Comparison of ENCODE assay signal across 22 mouse cellular contexts in genomic region chr1:126982805-126983204, GRCm38 (mm10).
"Had no signal": no experiment of that assay in that cellular context is flagged by ENCODE, and none has a peak within 500 bp of the region (broad histone marks: within the 10 kb centered on the region; RNA-seq: fewer than 3 reads in every experiment).

No protein-coding gene starts in this region.

- ATAC-seq: intestine, postnatal 0 days; liver, embryonic 12.5 days; midbrain, embryonic 16.5 days had no signal

- H3K27ac ChIP-seq: kidney, embryonic 15.5 days; limb, embryonic 10.5 days; limb, embryonic 13.5 days; liver, embryonic 12.5 days; liver, embryonic 15.5 days; lung, embryonic 15.5 days; midbrain, embryonic 12.5 days; neural tube, embryonic 12.5 days; stomach, embryonic 15.5 days had no signal

- H3K4me1 ChIP-seq: kidney, embryonic 15.5 days; limb, embryonic 10.5 days; limb, embryonic 13.5 days; liver, embryonic 12.5 days; liver, embryonic 15.5 days; lung, embryonic 15.5 days; megakaryocyte, embryonic 14.5 days; midbrain, embryonic 12.5 days; neural tube, embryonic 12.5 days; stomach, embryonic 15.5 days had no signal

- H3K36me3 ChIP-seq: kidney, embryonic 15.5 days; limb, embryonic 10.5 days; limb, embryonic 13.5 days; liver, embryonic 12.5 days; liver, embryonic 15.5 days; lung, embryonic 15.5 days; midbrain, embryonic 12.5 days; neural tube, embryonic 12.5 days; stomach, embryonic 15.5 days had no signal

- H3K9me3 ChIP-seq: limb, embryonic 10.5 days; liver, embryonic 12.5 days; liver, embryonic 15.5 days; lung, embryonic 15.5 days; midbrain, embryonic 12.5 days; neural tube, embryonic 12.5 days; stomach, embryonic 15.5 days had no signal

- H3K4me2 ChIP-seq: kidney, embryonic 15.5 days; limb, embryonic 13.5 days; liver, embryonic 12.5 days; liver, embryonic 15.5 days; lung, embryonic 15.5 days; midbrain, embryonic 12.5 days; neural tube, embryonic 12.5 days; stomach, embryonic 15.5 days had no signal

- DNase-seq: kidney, adult 2 months; kidney, postnatal 14 days; kidney, postnatal 4 days; liver; lung, adult 18-20 months; lung, postnatal 10 days; lung, postnatal 36 days; right cerebral cortex, postnatal 25 days; spleen, adult 18-20 months; thymus, postnatal 25 days had no signal

- H3K9ac ChIP-seq: kidney, embryonic 15.5 days; limb, embryonic 13.5 days; liver, embryonic 12.5 days; liver, embryonic 15.5 days; lung, embryonic 15.5 days; midbrain, embryonic 12.5 days; neural tube, embryonic 12.5 days; stomach, embryonic 15.5 days had no signal

- H3K4me3 ChIP-seq: kidney, embryonic 15.5 days; limb, embryonic 10.5 days; limb, embryonic 13.5 days; liver, embryonic 12.5 days; liver, embryonic 15.5 days; lung, embryonic 15.5 days; megakaryocyte, embryonic 14.5 days; midbrain, embryonic 12.5 days; neural tube, embryonic 12.5 days; stomach, embryonic 15.5 days had no signal

- H3K27me3 ChIP-seq: kidney, embryonic 15.5 days; limb, embryonic 13.5 days; liver, embryonic 12.5 days; liver, embryonic 15.5 days; lung, embryonic 15.5 days; midbrain, embryonic 12.5 days; neural tube, embryonic 12.5 days; stomach, embryonic 15.5 days had no signal
